Comparison of ENCODE assay signal across 8 mouse cellular contexts in the genomic region with DNA sequence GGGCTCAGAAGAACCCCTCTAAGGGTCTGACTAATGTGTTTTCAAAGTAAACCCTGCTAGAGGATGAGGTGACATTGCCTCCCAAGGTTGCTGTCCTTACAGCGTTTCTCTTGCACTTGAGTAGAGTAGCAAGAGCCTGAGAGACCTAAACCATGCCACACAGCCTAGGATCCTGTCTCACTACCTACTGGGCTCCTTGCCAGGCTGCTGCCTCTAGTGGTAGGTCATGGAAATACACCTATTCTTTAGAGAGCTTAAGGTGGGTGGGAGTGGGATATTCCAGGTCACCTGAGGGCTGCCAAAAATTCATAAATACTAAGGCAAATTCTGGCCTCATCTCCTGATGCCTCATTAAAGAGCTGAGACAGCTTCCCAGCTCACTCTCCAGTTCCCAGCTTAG.
A peak's percentile ranks its signal among the peaks of the same experiment; 100 is the strongest.
DNase-seq lines count a peak whose midpoint lies in the region; ATAC-seq and TF ChIP-seq lines count a peak whose summit lies in the region.

No protein-coding gene starts in this region.

- H3K9me3 ChIP-seq in heart, embryonic 12.5 days (replicated peaks): no peaks in the 10 kb centered on the region

- no peaks in the 10 kb centered on the region for H3K27me3 ChIP-seq in heart, embryonic 12.5 days (replicated peaks)

- H3K27ac ChIP-seq in heart, embryonic 12.5 days (ENCODE audit: poor library complexity, severe bottlenecking): no peak overlapping the region

- TF ChIP-seq CTCF in brain, embryonic 14.5 days (IDR thresholded peaks at IDR 0.05; ENCODE audit: borderline replicate concordance, extremely low read depth, insufficient read depth, insufficient read length): peak; percentile 73; the same call in 1 of the 2 replicates

- H3K36me3 ChIP-seq in heart, embryonic 12.5 days: peaks cover 23% of the 10 kb centered on the region

- 33% methylated on average over 1 of the region's 1 CpGs for WGBS in heart, embryonic 12.5 days

- no peak overlapping the region for H3K4me3 ChIP-seq in heart, embryonic 12.5 days

- no peak overlapping the region for H3K9ac ChIP-seq in heart, embryonic 12.5 days

- no peak for ATAC-seq in heart, embryonic 12.5 days (ENCODE audit: insufficient number of reproducible peaks, low FRiP score)
- ATAC-seq in inflammation-experienced regulatory T-cells, adult 6 months: peak; percentile 65
- no peak for ATAC-seq in erythroblast, adult 5-6 weeks (replicated peaks; ENCODE audit: low FRiP score, poor library complexity, severe bottlenecking)

- H3K4me2 ChIP-seq in heart, embryonic 12.5 days: no peak overlapping the region

- peaks cover 57% of the 10 kb centered on the region for H3K4me1 ChIP-seq in heart, embryonic 12.5 days (replicated peaks)

- peak; percentile 54 to 85 for DNase-seq in heart, adult 18-20 months
- peak; percentile 28 to 52 for DNase-seq in spleen, postnatal 10 days (ENCODE audit: low spot score in 2 of 2)
- no peak for DNase-seq in spleen, postnatal 14 days (ENCODE audit: low spot score in 2 of 2)
- DNase-seq in brain, embryonic 14.5 days (ENCODE audit: low read depth): peak; percentile 56
- DNase-seq in retina, postnatal 1 day: peak; percentile 77

- no peak for TF ChIP-seq POLR2A in brain, embryonic 14.5 days (IDR thresholded peaks at IDR 0.05; ENCODE audit: borderline replicate concordance, extremely low read depth, insufficient read depth, insufficient read length, poor library complexity, severe bottlenecking)

Comparison
In these comparisons a context has a peak if more than half of its experiments do, and no peak if none do; other contexts are left out.
1. DNase-seq: peak in heart, adult 18-20 months (2 of 2), spleen, postnatal 10 days (2 of 2), brain, embryonic 14.5 days (single experiment) and retina, postnatal 1 day (single experiment); none in spleen, postnatal 14 days (0 of 2).